Mouse (Mus musculus): Measurements from ENCODE around the gene Sufu.

Sufu gene

DNA sequence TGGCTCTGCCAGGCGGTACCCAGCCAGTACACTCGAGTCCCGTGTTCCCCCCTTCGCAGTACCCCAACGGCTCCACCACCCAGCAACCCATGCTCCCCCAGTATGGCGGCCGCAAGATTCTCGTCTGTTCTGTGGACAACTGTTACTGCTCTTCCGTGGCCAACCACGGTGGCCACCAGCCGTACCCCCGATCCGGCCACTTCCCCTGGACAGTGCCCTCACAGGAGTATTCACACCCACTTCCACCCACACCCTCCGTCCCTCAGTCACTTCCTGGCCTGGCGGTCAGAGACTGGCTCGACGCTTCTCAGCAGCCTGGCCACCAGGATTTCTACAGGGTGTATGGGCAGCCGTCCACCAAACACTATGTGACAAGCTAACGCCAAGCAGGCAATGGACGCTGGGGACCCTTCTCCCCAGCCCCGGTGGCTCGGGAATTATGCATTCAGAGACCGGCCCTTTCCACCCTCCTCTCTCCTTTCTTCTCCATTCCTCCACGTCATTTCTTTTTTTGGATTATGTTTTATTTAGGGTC lies 118.7 kb downstream of the Sufu start:
- DNase-seq (ENCODE audit: low spot score in 2 of 2), result no peak

DNA sequence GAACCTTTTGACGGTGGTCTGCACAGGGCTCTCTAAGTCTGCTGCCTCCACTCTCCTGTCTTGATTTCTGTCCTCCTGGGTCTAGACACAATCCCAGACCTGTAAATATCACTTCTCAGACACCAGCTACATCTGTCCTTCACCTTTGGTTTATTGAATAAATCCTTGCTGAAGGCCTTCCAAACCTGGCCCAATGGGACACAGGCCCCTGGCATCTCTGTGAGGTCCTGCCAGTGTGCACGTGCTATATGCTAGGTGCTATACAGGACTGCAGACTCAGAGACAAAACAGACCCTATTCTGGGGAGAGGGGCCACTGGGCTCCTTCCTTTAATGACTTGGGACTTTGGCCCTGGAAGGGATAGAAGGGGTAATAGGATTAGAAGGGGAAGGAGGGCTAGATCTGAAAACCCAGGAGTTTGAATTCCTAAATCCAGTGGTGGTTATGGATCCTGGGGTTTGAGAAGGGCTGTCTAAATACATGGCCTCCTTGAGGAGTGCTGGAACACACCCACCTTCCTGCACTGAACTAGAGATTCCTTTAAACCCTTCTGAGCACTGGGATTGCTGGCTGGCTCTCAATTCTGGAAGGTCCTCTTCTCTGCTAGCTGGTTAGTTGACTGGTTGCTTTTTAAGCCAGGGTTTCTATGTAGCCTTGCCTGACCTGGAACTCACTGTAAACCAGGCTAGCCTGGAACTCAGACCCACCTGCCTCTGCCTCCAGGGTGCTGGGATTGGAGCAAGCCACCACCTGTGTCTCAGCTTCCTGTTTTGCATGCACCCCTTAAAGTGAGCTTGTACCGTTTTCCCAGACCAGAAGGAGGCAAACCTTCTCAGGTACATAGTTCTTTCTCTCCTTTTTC lies 120.2 kb downstream of the Sufu start:
- no peak for DNase-seq (ENCODE audit: low spot score in 2 of 2)

DNA sequence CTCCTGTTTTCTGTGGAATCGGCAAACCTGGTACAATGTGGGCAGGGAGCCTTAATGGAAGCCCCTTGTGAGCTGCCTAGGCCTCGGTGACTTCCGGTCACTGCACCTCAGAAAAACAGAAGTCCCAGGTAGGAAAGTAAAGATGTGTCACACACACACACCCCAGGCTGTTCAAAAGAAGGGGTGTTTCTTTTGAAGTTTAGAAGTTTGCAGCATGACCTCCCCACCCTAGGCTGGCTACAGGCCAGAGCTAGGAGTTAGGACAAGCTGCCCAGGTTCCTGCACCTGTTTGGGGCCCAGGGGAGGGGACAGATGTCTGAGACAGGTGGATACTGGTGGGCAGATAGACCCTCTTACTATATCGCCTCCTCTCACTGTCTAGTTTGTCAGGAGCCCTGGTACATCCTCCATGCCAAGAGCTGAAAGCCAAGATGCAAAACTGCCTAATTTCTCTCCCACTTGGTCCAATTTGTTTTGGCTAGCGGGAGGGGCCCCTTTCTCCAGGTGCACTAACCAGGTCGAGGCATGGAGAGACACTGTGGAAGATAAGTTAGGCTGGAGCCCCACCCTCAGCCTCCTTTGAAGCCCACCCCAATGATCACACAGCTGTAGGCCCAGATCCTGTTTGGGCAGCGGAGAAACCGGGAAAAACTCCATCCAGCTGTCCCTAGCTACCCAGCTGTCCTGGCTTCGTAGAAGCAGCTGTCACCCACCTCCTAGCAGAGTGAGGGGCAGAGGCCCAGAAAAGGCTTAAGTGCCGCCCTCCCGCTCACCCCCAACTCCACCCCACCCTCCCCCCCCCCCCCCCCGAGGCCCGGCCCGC lies 121.0 kb downstream of the Sufu start:
- DNase-seq (ENCODE audit: low spot score in 2 of 2), result no peak

DNA sequence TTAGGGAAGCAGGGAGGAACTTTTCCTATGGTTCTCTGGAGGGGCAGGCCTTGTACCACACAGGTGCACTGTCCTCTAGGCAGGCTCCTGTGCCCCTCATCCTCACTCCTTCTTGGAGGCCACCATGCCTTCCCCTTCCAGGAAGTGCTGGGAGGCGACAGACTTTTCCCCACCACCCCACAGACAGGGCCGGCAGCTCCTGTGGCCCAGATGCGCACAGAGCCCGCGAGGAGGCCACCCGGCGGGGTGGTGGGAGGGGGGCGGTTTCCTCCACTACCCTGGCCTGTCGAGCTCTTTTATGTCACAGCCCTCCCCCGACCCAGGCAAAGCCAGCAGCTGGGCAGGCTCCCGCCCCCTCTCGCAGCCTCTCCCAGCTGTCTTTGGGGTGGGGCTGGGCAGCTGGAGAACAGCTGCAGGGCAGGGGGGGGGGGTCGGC lies 121.7 kb downstream of the Sufu start:
- DNase-seq (ENCODE audit: low spot score in 2 of 2), result no peak

DNA sequence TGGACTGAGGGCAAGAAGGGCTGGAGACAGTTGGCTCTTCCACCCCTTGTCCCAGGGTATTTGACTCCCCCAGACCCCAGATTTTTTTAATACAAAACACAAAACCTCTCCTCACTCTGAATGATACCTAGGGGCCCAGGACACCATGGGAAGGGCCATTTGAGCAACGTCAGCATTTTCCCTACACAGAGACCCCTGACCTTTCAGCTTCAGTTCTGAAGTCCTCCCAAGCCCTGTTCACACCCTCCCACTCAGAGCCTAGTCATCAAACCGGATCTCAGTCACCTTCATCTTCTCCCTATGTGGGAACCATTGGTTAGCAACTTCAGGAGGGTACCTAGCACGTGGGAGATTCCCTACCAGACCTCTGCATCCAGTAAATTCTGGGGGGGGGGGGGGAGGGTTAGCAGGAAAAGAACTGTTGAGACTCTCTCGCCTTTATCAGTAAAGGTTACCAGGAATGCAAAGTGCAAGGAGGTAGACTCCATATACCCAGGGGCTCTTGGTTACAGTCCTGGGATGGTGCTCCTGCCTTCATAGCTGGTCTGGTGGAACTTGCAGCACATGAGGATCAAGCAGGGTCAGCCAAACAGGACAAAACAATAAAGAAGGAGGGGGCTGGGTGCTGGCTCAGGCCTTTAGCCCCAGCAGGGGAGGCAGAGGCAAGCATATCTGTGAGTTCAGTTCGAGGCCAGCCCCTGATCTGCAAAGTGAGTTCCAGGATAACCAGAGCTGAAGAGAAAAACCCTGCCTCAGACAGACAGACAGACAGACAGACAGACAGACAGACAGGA lies 122.3 kb downstream of the Sufu start:
- no peak for DNase-seq (ENCODE audit: low spot score in 2 of 2)

DNA sequence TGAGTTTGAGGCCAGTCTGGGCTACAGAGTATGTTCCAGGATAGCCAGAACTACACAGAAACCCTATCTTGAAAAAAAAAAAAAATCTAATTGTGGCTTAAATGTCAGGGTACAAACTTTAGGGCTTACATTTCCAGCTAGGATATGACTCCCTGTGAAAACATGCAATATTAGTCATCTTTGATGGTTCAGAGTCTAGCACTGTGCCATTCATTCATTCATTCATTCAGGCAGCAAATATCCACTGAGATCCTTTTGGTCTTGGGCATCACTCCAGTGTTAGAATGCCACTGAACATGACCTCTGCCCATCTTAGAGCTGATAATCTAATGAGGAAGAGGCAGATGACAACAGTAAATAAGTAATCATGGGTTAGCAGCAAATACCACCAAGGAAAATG lies 125.0 kb downstream of the Sufu start:
- no peak for DNase-seq (ENCODE audit: low spot score in 2 of 2)

DNA sequence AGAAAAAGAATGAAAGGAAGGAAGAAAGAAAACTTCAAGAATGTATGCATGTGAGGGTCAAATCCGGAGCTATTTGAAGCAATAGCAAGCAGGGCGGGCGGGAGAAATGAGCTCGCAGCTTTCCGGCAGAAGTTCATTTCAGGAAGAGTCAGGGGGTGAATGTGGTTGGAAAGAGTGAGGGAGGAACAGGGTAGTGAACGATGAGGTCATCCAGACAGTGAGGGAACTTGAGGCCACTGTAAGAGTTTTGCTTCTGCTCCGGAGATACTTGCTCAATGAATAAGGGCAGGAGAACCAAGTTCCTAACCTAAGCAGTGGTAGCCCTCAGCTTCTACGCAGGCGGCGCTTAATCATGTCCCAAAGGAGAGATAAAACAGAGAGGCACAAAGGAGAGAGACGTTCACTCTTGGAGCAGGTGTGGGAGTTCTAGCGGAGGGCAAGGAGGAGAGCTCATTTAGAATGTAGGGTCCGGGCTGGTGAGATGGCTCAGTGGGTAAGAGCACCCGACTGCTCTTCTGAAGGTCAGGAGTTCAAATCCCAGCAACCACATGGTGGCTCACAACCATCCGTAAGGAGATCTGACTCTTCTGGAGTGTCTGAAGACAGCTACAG lies 125.8 kb downstream of the Sufu start:
- no peak for DNase-seq (ENCODE audit: low spot score in 2 of 2)

DNA sequence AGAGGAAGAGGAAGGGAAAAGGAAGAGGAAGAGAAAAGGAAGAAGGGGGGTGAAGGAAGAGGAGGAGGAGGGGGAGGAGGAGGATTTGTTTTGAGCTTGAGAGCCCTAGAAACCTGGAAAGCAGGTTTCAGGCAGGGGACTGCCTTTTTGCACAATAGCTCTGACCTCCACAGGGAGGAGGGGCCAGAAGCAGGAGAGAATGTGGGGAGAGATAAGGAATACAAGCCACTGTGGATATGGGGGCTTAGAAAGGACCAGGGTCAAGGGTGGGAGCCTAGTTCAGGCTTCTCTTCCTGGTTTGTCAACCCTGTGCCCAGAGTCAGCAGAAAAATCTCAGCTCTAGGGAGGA lies 126.4 kb downstream of the Sufu start:
- DNase-seq (ENCODE audit: low spot score in 2 of 2), result no peak

DNA sequence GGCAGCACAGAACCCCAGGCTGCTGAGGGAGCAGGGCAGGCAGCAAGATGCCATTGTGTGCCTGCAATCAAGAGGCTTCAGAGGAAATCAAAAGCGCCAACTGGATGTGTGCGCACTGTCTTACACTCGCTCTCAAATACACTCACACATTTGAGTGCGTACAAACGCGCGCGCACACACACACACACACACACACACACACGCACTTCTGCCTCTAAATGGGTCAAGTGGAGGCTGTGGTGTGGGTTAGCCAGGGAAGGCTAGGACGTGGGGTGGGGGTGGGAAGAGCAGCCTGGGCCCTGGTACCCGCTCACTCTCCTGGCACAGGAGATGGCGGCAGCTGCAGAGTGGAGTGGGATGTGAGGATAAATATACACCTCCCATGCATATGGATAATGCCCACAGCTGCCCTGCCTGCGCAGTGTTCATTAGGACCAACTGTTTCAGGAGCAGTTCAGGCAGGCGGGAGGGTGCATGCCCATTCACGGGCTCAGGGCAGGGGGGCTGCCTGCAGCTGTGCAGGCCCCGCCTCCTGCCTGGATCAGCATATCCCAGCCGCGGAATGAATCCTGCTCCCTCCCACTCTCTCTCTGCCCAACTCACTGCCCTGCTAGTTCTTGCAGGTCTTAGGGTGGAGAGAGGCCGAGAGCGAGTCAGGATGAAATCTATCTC lies 126.9 kb downstream of the Sufu start:
- DNase-seq (ENCODE audit: low spot score in 2 of 2), result peak in 1 of 2 experiments; percentile 46

DNA sequence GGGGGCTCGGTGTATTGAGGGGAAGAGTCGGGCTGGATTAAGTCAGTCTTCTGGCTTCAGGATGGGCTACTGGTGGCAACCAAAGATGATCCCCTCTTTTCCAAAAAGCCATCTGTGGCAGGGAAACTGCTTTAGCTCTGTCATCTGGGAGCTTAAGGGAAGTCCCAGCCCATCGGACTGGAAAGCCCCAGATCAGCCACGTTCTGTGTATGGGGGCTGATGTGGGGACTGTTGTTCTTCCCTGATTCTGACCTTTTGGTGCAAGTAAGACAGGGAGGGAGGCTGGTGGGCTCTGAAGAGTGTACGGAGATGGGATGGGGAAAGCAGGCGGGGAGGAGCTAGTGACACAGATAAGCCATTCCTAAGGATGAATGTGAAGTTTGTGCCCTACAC lies 127.5 kb downstream of the Sufu start:
- no peak for DNase-seq (ENCODE audit: low spot score in 2 of 2)

DNA sequence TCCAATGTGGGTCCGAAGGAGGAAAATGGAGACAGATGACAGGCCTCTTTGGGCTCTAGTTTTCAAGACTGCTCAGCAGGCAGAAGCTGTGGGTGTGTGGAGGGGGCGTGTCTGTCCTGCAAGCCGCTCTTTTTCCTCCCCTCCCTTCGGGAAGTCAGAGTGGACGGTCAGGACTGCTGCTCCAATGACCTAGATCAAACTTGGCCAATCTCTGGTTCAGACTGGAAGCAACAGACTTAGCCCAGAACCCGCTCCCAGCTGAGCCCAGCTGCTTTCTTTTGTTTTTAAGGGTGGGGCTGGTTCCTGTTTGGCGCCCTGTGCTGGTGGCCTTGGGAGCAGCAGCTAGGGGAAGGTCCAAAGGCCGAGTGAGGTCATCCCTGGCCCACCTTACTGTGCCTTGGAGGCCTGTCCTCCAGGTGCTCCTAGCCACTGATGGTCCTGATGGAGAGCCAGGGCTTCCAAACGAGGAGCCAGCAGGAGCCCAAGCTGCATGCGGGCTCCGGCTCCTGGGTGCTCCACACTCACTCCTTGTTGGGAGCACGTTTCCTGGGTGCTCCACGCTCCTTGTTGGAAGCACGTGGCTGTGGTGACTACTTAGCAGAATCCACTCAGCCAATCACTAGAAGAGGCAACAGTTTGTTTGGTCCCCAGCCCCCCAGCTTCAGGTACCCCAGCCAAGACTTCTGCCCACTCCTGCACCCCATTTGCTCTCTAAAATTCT lies 128.1 kb downstream of the Sufu start:
- DNase-seq (ENCODE audit: low spot score in 2 of 2), result peak in 1 of 2 experiments; percentile 71

DNA sequence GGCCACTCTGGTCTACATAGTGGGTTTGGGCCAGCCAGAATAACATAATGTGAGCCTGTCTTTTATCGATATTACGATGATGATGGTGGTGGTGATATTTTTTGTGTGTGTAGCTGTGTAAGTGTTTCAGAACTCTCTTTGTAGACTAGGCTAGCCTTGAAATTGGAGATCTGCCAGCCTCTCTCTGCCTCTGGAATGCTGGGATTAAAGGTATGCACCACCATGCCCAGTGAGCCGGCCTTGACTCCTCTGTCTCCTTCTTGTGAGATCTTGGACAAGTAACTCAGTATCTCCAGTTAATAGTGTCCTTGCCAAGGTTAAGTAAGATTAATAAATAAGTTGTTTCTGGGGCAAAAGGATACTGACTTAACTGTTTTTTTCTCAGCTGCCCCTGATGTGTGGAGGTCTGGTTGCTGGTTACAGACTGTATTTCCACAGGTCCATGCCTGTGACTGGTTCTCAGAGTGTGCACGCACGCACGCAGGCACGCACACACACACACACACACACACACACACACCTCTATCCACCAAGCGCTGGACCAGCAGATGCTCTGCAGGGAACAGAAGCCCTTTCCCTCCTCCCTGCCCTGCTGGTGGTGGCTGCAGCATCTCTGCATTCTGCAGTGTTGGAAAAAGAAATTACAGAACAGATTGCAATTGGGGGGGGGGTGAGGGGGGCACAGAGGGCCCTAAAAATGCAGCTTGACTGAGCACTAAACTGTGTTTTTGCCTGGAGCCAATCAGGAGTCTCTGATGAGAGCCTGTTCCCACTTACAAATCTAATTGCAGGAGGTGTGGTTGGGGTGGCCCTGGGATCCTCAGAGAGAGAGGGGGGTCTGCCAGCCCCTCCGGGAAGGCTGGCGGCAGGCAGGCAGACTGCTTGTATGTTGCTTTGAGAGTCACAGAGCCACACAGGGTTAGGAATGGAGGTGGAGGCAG lies 129.3 kb downstream of the Sufu start:
- no peak for DNase-seq (ENCODE audit: low spot score in 2 of 2)

DNA sequence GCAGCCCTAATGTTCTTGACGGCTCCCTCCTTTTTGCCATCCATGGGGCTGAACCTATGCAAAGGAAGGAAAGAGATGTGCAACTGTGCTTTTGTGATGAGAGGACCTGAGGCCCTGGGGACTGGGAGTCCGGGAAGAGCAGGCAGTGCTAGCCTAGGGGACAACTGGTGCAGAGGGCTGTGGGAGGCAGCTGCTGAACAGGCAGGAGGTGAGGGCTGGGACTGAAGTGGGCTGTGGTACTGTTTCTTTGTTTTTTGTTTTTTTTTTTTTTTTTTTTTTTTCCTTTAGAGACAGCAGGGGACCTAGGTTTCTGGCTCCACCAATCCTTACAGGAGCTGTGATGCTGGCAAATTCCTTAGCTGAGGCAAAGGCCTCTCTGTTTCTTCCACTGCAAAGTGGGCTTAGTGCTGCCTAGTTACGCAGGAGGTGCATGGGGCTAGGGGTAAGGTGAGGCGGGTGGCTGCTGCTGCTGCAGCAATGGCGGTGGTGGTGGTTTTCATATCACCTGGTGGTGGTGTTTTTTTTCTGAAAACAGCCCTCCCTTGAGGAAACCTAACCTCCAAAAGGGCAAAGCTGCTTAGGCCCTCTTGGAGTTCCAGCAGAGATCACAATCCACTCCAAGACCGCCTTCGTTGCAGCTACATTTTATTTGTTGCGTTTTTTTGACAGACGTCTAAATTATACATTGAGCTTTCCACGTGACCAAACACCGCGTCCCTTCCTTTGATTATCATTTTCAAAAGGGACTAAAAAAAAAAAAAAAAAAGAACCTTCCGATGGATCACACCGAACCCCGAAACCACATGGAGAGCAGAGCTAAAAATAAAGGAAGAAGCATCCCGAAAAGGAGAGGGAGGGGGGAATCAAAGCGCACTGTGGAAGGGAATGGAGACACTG lies 131.2 kb downstream of the Sufu start:
- DNase-seq (ENCODE audit: low spot score in 2 of 2), result no peak

DNA sequence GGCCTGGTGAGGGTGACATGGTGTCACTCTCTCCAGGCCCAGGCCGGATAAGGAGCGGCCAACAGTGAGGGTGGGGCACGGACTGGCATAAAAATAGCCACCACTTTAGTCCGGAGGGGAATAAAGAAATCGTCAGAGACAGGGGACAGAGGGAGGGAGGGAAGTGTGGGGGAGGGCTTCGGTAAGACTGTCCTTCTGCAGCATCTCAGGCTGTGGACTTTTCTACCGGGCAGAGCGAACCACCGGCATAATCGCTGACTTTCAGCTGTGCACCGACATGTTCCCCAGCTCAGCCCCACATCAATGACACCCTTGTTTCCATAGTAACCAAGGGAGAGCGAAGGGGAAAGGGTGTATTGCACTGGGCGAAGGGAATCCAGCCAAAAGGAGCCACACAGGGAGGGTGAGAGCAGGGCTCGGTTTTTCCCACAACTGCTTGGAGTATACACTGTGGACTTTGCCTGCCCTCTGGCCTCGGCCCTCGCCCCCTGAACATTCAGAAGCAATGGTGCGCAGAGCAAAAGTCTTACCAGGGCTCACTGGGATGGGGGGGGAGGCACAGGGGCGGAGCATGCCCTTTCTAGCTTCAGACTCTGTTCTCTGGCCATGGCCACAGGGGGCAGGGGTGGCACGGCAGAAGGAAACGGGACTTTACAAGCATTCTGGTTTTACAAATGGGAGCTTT lies 132.0 kb downstream of the Sufu start:
- no peak for DNase-seq (ENCODE audit: low spot score in 2 of 2)

DNA sequence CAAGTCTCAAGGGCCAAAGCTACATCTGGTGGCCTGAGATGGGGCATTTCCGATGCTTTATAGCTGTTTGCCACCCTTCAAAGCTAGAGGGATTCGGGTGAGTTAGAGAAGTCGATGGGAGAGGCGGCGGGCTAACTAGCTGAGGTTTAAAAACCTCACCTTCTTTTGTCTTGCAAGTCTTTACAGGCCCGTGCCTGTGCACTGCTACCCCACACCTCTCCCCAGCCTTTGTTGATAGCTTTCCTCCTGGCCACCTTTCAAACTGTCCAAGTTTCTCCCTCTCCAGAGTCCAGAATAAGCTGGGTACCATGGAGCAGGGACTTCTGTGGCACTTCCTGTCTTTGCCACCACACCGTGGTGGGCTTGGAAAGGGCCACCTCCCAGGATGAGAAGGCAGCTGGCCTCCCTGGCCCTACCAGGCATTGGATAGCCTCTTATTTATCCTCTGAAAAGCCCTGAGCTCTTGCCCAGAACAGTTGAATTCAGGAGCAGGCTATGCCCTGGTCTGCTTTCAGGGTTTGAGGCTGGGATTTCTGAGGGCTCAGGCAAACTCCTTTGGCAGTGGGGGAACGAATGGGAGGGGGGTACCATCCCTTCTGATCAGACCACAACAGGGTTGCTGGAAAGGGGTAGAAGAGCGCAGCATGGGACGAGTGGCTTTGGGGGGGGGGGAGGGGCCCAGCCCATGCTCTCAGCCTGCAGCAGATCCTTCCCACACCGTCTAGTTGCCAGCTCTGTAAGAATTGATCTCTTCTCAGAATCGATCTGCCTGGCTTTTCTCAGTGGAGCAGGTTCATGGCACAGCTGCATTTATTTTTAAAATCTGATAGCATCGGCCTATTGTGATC lies 133.1 kb downstream of the Sufu start:
- DNase-seq (ENCODE audit: low spot score in 2 of 2), result no peak

DNA sequence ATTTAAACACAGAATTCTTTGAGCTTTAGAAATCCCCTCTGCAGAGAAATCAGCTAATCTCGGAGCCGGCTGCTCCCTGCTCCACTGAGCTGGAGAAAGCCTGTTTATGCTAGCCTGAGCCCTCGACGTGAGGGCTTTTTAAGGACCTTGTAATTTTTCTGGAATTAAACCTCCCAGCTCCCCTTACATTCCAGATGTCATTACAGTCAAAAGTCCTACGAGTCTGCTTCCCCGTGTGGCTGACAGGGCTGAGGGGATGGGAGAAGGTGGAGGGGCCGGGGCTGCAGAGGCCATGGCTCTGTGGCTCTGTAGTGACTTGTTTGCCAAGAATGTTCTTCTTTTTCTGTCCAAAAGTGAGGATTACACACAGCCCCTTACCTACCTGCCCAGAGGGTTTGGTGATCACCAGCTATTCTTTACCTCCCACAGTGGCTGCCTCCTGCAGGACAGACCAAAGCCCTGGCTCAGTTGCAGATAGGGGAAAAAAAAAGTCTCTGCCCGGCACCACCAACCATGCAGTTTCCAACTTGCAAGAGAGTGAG lies 133.8 kb downstream of the Sufu start:
- no peak for DNase-seq (ENCODE audit: low spot score in 2 of 2)

Measured in urinary bladder, adult 18-20 months (tissue).